Mouse (Mus musculus): Measurements from ENCODE around the gene Oas3.

DNA sequence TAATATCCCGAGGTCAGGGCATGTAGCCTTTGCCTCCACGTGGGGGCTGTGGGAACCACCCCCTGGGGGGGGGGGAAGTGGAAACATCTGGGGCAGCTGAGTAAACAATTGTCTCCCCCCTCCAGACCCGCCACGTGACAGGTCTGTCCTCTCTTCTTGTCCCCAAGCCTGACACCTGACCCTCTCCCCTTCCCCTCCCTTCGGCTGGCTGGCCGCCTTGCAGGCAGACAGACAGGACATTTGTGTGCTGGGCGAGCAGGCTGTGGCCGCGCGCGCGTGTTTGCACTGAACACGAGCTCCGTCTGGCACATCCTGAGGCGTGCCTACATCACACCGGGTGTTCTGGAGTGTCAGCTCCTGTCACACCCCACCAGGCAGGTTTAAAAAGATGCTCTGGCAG lies 70.9 kb downstream of the Oas3 start:
- TF ChIP-seq EP300 (IDR thresholded peaks at IDR 0.05; ENCODE audit: insufficient read depth, low read depth, low read length) (peak; percentile 84), CTCF (IDR thresholded peaks at IDR 0.05; ENCODE audit: low read depth, low read length) (no peak)
